Mouse (Mus musculus) cerebellum, adult 2 months (tissue): ENCODE results near the gene Spin4.
A peak's percentile ranks its signal among the peaks of the same experiment; 100 is the strongest.

Source experiments
- CTCF ChIP-seq: fragments of 200-500 bp; IDR thresholded peaks from 2 replicates; pipeline ENCODE4 v1.5.1; 2011; ENCODE audit warnings: low read depth, mild to moderate bottlenecking, control low read depth, low read length, moderate library complexity, borderline replicate concordance; ENCODE audit not compliant: insufficient read depth
- POLR2A ChIP-seq: fragments of 200-500 bp; IDR thresholded peaks from 2 replicates; pipeline ENCODE4 v1.6.1; 2011; ENCODE audit warnings: low read length, control low read depth, borderline replicate concordance; ENCODE audit not compliant: insufficient read depth

GRCm38 (mm10) chrX:95012033-95012432 lies 14.4 kb downstream of the Spin4 start:
- TF ChIP-seq CTCF (0 out of 2 replicates have a peak, but pooled peaks have one; percentile 4), POLR2A (no peak)
